Mouse (Mus musculus) C2C12 (cell line): ENCODE data around the gene Stx3.

Experiments
- CEBPB ChIP-seq: IDR thresholded peaks from one replicate; pipeline ENCODE4 v1.6.1; 2011; ENCODE audit warnings: low read depth, mild to moderate bottlenecking, control low read depth, moderate library complexity
- CTCF ChIP-seq: IDR thresholded peaks from one replicate; pipeline ENCODE4 v1.5.1; 2011; ENCODE audit not compliant: control insufficient read depth, insufficient read depth, insufficient read length
- MAX ChIP-seq: IDR thresholded peaks from one replicate; pipeline ENCODE4 v1.6.1; 2011; ENCODE audit warnings: mild to moderate bottlenecking, control low read depth
- MYOD1 ChIP-seq: IDR thresholded peaks from one replicate; pipeline ENCODE4 v1.6.1; 2011; ENCODE audit warnings: low read depth; ENCODE audit not compliant: control insufficient read depth, insufficient read length

- TF ChIP-seq CTCF (no peak), CEBPB (no peak), MAX (no peak), MYOD1 (no peak)
Observed at GRCm38 (mm10) chr19:11736455-11736854, 82.7 kb downstream of the Stx3 start.
